7 mouse cellular contexts compared by ENCODE assay signal in the genomic region with DNA sequence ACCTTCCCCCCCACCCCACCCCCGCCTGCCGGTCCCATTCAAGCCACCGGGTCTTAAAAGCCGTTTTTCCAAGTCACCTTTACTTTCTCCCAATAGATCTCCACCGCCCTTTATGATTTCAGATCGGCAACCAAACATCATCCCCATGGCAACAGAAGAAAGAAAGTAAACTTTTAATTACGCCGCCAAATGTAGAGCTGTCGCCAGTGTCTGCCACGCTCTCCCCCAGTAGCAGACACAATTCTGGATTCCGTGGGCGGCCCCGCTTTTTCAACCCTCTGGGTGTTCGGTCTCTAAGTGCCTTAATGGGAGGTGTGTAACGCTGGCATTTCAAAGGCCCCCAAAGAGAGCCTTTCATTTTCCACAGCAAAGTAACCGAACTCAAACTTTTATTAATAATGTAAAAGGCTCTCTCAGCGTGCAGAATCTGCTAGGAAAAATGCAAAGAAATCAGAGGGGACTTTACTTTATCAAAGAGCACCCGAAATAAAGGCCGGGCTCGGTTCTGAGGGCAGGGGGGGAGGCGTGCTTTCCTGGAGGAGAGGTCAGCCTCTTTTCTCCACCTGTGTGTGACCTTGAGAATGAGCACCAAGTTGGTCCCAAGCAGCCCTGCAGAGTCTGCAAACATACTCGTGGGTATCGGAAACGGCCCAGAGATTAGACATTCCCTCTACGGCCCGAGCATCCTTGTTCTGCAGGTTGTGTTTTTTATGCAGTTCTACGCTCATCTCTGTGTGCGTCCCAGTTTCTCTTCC. TPM values are rescaled to one million over a fixed set of nuclear protein-coding genes. Genes with fewer than 3 reads are reported as not detected.
DNase-seq lines count a peak whose midpoint lies in the region; ATAC-seq and TF ChIP-seq lines count a peak whose summit lies in the region.

No protein-coding gene starts in this region.

- H3K9me3 ChIP-seq in embryonic facial prominence, embryonic 15.5 days (replicated peaks), result no peaks in the 10 kb centered on the region
- H3K9me3 ChIP-seq in hindbrain, embryonic 16.5 days (ENCODE audit: control insufficient read depth, low read length), result no peaks in the 10 kb centered on the region

- no peaks in the 10 kb centered on the region for H3K36me3 ChIP-seq in embryonic facial prominence, embryonic 15.5 days
- no peaks in the 10 kb centered on the region for H3K36me3 ChIP-seq in hindbrain, embryonic 16.5 days (ENCODE audit: control insufficient read depth, insufficient read depth, low read length)
- no peaks in the 10 kb centered on the region for H3K36me3 ChIP-seq in thymus, adult 2 months (ENCODE audit: control insufficient read depth, insufficient read depth, low read length)

- intact Hi-C loops in left cerebral cortex, adult 2 months (cut with DNase I), result no loop called here
- intact Hi-C loops in left cerebral cortex, postnatal 4 days (cut with DNase I), result no loop called here

- no peak for TF ChIP-seq CTCF in left cerebral cortex, adult 2 months (IDR thresholded peaks at IDR 0.05)
- no peak for TF ChIP-seq CTCF in thymus, adult 2 months (IDR thresholded peaks at IDR 0.05; ENCODE audit: borderline replicate concordance, control insufficient read depth, extremely low read depth, insufficient read depth, low read length, poor library complexity)

- H3K4me3 ChIP-seq in left cerebral cortex, adult 2 months, result peak overlapping the region; percentile 32
- peak overlapping the region; percentile 26 for H3K4me3 ChIP-seq in embryonic facial prominence, embryonic 15.5 days (replicated peaks)
- H3K4me3 ChIP-seq in hindbrain, embryonic 16.5 days (ENCODE audit: low read length), result peak overlapping the region; percentile 30
- no peak overlapping the region for H3K4me3 ChIP-seq in thymus, adult 2 months (ENCODE audit: control insufficient read depth, insufficient read depth, low read length)

- H3K4me2 ChIP-seq in embryonic facial prominence, embryonic 15.5 days (replicated peaks), result peak overlapping the region; percentile 41
- peak overlapping the region; percentile 60 for H3K4me2 ChIP-seq in hindbrain, embryonic 16.5 days (ENCODE audit: low read length)

- TF ChIP-seq POLR2A in thymus, adult 2 months (IDR thresholded peaks at IDR 0.05; ENCODE audit: control insufficient read depth, extremely low read depth, insufficient read depth, low read length, poor library complexity), result no peak

- WGBS in embryonic facial prominence, embryonic 15.5 days, result 10% methylated on average over 28 of the region's 28 CpGs
- WGBS in hindbrain, embryonic 16.5 days, result 6% methylated on average over 28 of the region's 28 CpGs
- 15% methylated on average over 28 of the region's 28 CpGs for WGBS in thymus, adult 2 months

- no peak overlapping the region for H3K27ac ChIP-seq in left cerebral cortex, adult 2 months
- H3K27ac ChIP-seq in embryonic facial prominence, embryonic 15.5 days (replicated peaks), result no peak overlapping the region
- H3K27ac ChIP-seq in hindbrain, embryonic 16.5 days (ENCODE audit: low read depth, low read length), result no peak overlapping the region
- no peak overlapping the region for H3K27ac ChIP-seq in thymus, adult 2 months (ENCODE audit: control insufficient read depth, insufficient read depth, low read length)

- peak; percentile 26 to 30 for DNase-seq in left cerebral cortex, adult 2 months (ENCODE audit: extremely low spot score in 1 of 2, low spot score in 2 of 2)
- DNase-seq in left cerebral cortex, postnatal 4 days, result no peak
- DNase-seq in retina, embryonic 14.5 days (ENCODE audit: low spot score), result peak; percentile 39
- DNase-seq in spleen, postnatal 10 days (ENCODE audit: low spot score in 2 of 2), result no peak
- DNase-seq in thymus, adult 2 months, result no peak

- no peak overlapping the region for H3K9ac ChIP-seq in embryonic facial prominence, embryonic 15.5 days
- H3K9ac ChIP-seq in hindbrain, embryonic 16.5 days (ENCODE audit: low read depth, low read length), result peak overlapping the region; percentile 44

- no peak for ATAC-seq in embryonic facial prominence, embryonic 15.5 days (ENCODE audit: insufficient number of reproducible peaks, low FRiP score, low TSS enrichment, low read depth)
- no peak for ATAC-seq in hindbrain, embryonic 16.5 days

- H3K4me1 ChIP-seq in embryonic facial prominence, embryonic 15.5 days, result peaks cover 17% of the 10 kb centered on the region
- peaks cover 11% of the 10 kb centered on the region for H3K4me1 ChIP-seq in hindbrain, embryonic 16.5 days (ENCODE audit: control insufficient read depth, insufficient read depth, low read depth, low read length)
- H3K4me1 ChIP-seq in thymus, adult 2 months (replicated peaks; ENCODE audit: control insufficient read depth, insufficient read depth, low read length), result no peaks in the 10 kb centered on the region; the same call in 1 of the 2 replicates

- H3K27me3 ChIP-seq in embryonic facial prominence, embryonic 15.5 days, result peaks cover 13% of the 10 kb centered on the region; the same call in 1 of the 2 replicates
- H3K27me3 ChIP-seq in hindbrain, embryonic 16.5 days (replicated peaks; ENCODE audit: control insufficient read depth, insufficient read depth, low read length), result no peaks in the 10 kb centered on the region
- H3K27me3 ChIP-seq in thymus, adult 2 months (ENCODE audit: control insufficient read depth, insufficient read depth, low read length), result no peaks in the 10 kb centered on the region

RNA-seq across cellular contexts. Expression of a gene that starts 48.3 kb away (rescaled TPM):
- total RNA-seq in left cerebral cortex, adult 2 months (2021), result 1 to 10 TPM; 1.9 to 3.0 TPM
- 1 to 10 TPM; 3.0 TPM for total RNA-seq in left cerebral cortex, postnatal 4 days (2021)
- 9.0 and 10.4 TPM in 2 replicates for polyA plus RNA-seq in embryonic facial prominence, embryonic 15.5 days (2015; fragmentation: Nextera tagmentation; extraction: Ambion mirVana)
- polyA plus RNA-seq in hindbrain, embryonic 16.5 days (2015; fragmentation: Nextera tagmentation; extraction: Ambion mirVana), result 2.9 and 3.1 TPM in 2 replicates
- polyA plus RNA-seq in thymus, adult 2 months (2012; rRNA removed), result 6.1 and 6.9 TPM in 2 replicates

Comparison
In these comparisons a context has a peak if more than half of its experiments do, and no peak if none do; other contexts are left out.
1. DNase-seq: peak in left cerebral cortex, adult 2 months (2 of 2) and retina, embryonic 14.5 days (single experiment); none in left cerebral cortex, postnatal 4 days (single experiment), spleen, postnatal 10 days (0 of 2) and thymus, adult 2 months (single experiment).